Mouse (Mus musculus) testis, adult 2 months (tissue): ENCODE results near the gene Plekhg3. TPM values are rescaled to one million over a fixed set of nuclear protein-coding genes. Genes with fewer than 3 reads are reported as not detected.

Experiments
- H3K27ac ChIP-seq: fragments of 200-500 bp; 2 replicates; pipeline ENCODE4 v1.5.1; 2012; ENCODE audit warnings: low read depth, low read length; ENCODE audit not compliant: control insufficient read depth, insufficient read depth
- H3K27me3 ChIP-seq: fragments of 200-500 bp; 2 replicates; pipeline ENCODE4 v1.6.1; 2012; ENCODE audit warnings: mild to moderate bottlenecking, low read length, moderate library complexity; ENCODE audit not compliant: control insufficient read depth, insufficient read depth
- H3K36me3 ChIP-seq: fragments of 200-500 bp; 2 replicates; pipeline ENCODE4 v1.6.1; 2012; ENCODE audit warnings: mild to moderate bottlenecking, low read length; ENCODE audit not compliant: control insufficient read depth, insufficient read depth
- H3K4me1 ChIP-seq: fragments of 200-500 bp; 2 replicates; pipeline ENCODE4 v1.6.1; 2012; ENCODE audit warnings: low read length; ENCODE audit not compliant: control insufficient read depth, insufficient read depth
- H3K4me3 ChIP-seq: fragments of 200-500 bp; 2 replicates; pipeline ENCODE4 v1.5.1; 2012; ENCODE audit warnings: low read depth, mild to moderate bottlenecking, low read length, moderate library complexity, mixed read lengths; ENCODE audit not compliant: control insufficient read depth
- CTCF ChIP-seq: fragments of 200-500 bp; IDR thresholded peaks from 2 replicates; pipeline ENCODE4 v1.5.1; 2012; ENCODE audit warnings: low read depth, mild to moderate bottlenecking, inconsistent platforms, low read length, moderate library complexity; ENCODE audit not compliant: control insufficient read depth, insufficient read depth, insufficient replicate concordance
- POLR2A ChIP-seq: fragments of 200-500 bp; IDR thresholded peaks from 2 replicates; pipeline ENCODE4 v1.6.1; 2012; ENCODE audit warnings: low read depth, mild to moderate bottlenecking, inconsistent platforms, low read length, moderate library complexity; ENCODE audit not compliant: control insufficient read depth
- polyA plus RNA-seq: library from polyadenylated mRNA; depleted of rRNA; stranded (reverse); fragments of >200 nt; gene quantifications from 2 replicates; pipeline ENCODE4 v1.2.3, GENCODE M21; 2012

Plekhg3 gene
- polyA plus RNA-seq, 1 experiment, result 2.2 TPM

DNA sequence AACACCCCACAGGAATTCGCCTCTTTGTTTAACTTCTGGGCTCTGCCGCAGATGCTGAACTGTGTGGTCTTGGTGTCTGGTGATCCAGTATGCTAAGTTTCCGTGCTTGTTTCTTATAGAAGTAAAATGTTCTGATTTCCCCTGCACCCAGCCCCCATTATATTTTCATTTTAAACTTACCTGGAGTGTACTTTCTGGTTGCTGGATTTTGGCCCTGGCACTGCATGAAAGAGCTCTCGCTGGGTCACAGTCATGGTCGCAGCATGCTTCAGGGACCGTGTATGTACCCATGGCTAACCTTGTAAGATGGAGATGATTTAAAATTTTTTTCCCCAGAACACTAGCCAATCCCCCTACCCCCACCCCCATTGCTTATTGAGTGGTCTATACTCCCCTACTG lies 11.2 kb downstream of the Plekhg3 start:
- H3K4me3 ChIP-seq, result peak overlapping the region; percentile 57
- no peak overlapping the region for H3K27ac ChIP-seq

DNA sequence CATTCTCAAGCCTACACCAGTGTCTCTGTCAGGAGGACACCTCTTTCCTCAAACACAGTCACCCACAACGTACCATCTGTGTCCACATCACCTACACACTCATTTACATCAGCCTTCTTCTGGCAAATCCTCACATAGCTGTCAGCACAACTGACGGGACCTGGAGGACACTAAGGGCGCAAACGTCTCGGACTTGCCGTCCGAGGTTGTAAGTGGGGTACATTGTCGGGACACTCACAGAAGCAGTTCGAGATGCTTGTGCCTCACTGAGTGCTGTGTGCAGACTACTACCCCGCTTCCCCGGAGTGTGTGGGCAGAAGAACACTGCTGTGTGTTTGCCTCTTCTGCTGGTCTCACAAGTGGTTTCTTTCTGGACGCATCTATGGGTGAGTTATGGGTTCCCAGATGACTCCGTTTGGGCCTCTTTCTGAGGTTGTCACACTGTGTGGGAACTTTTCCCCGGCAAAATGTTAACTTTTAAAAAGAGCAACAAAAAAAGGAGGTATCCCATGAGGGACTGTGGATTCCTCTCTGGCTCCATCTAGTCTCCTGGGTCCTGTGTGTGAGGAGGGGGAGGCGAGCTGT lies 15.2 kb downstream of the Plekhg3 start:
- H3K36me3 ChIP-seq, result no peaks in the 10 kb centered on the region
- TF ChIP-seq CTCF, result no peak
- peaks cover 9% of the 10 kb centered on the region for H3K4me1 ChIP-seq
- no peak overlapping the region for H3K4me3 ChIP-seq
- no peak overlapping the region for H3K27ac ChIP-seq
- no peaks in the 10 kb centered on the region for H3K27me3 ChIP-seq

More for the DNA sequence above, 11.2 kb downstream of the Plekhg3 start:
- peaks cover 10% of the 10 kb centered on the region for H3K4me1 ChIP-seq
- H3K27me3 ChIP-seq, result no peaks in the 10 kb centered on the region
- H3K36me3 ChIP-seq, result no peaks in the 10 kb centered on the region
- TF ChIP-seq CTCF, result no peak
- TF ChIP-seq POLR2A, result no peak

DNA sequence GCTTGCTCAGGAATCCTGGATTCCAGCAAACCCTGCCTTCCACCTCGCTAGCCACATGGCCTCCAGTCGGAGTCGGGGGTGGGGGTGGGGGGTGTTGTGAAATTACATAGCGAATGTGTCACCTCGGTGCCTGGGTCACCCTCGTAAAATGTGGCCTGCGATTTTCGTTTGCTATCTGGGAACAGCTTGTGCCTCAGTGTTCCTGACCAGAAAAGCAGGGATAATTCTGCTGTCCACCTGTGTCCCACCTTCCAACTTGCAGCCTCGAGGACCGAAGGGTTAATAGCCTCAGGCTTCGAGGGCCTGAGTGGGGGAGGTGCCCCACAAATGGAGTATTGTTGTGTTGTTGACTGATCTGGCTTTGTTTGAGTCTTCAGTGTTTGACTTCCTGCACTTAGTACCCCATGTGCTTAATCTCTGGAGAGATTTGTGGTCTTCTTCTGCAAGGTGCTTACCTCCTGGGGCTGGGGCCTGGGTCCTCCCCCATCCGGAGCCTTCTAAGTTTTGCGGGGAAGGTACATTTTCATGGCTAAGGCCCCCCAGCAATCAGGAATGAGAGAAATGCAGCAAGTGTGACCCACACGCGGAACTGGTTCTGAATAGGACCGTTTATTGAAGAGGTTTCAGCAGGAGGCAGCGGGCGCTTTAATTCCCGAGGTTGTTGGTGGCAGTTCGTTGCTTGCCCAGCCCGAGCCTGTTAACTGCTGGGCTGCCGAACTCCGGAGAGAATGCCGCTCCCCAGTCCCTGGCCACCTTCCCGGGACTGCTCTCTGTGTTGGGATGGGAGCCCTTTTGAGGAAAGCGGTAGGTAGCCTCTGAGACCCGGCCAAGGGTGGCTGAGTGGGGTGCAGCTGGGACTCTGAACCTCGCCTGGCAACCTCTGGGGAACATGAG lies 15.9 kb downstream of the Plekhg3 start:
- no peaks in the 10 kb centered on the region for H3K27me3 ChIP-seq
- no peaks in the 10 kb centered on the region for H3K36me3 ChIP-seq
- H3K4me1 ChIP-seq, result peaks cover 3% of the 10 kb centered on the region
- no peak overlapping the region for H3K4me3 ChIP-seq
- H3K27ac ChIP-seq, result no peak overlapping the region
- TF ChIP-seq POLR2A (no peak), CTCF (no peak)

DNA sequence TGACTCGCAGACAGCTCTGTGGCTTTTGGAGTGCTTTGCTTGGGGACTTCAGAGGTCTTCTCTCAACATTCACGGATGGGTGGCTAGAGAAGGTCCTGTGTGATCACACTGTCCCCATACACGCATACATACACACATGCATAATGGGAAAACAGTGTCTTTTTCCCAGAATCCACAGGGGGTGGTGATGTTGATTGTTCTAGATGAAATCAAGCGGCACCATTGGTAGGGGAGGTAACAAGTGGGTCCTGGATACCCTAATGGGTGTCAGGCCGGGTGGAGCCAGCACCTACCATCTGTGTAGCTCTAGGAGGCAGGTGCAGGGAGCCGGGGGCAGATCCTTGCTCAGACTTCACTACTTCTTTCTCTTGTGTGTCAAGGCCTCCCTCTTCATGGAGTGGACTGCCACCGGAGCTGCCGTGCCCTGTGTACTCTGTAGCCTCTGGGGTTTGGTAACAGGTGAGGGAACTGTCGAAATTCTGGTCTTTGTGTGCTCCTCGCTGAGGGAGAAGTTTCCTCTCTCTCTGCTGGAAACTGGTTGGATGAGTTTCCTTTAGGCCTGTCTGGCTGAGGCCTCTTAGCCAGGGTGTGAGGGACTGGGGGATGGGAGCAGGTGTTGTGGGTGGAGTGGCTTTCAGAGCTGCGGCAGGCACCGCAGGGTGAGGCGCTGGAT lies 16.9 kb downstream of the Plekhg3 start:
- TF ChIP-seq POLR2A, result no peak
- TF ChIP-seq CTCF, result no peak
- H3K27me3 ChIP-seq, result no peaks in the 10 kb centered on the region
- H3K36me3 ChIP-seq, result no peaks in the 10 kb centered on the region
- H3K4me1 ChIP-seq, result no peaks in the 10 kb centered on the region; the same call in 1 of the 2 replicates
- H3K27ac ChIP-seq, result no peak overlapping the region
- H3K4me3 ChIP-seq, result no peak overlapping the region

DNA sequence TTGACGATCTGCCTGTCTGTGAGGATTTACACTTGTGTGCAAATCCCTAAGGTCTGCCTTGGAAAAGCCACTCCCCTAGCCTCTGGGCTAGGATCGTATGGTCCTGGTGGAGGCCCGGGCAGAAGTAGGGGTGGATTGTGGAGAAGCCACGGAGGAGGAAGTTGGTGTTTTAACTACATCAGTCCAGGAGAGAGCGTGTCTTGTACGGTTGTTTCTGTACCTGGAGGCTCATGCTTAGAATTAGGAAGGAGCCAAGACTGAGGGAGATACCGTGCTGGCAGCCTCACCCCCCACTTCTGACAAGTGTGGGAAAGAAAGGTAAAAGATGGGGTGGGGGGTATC lies 17.4 kb downstream of the Plekhg3 start:
- no peak for TF ChIP-seq CTCF
- no peak for TF ChIP-seq POLR2A
- Histone ChIP-seq H3K27ac (no peak overlapping the region), H3K4me1 (no peaks in the 10 kb centered on the region; the same call in 1 of the 2 replicates), H3K27me3 (no peaks in the 10 kb centered on the region), H3K4me3 (no peak overlapping the region), H3K36me3 (no peaks in the 10 kb centered on the region)

DNA sequence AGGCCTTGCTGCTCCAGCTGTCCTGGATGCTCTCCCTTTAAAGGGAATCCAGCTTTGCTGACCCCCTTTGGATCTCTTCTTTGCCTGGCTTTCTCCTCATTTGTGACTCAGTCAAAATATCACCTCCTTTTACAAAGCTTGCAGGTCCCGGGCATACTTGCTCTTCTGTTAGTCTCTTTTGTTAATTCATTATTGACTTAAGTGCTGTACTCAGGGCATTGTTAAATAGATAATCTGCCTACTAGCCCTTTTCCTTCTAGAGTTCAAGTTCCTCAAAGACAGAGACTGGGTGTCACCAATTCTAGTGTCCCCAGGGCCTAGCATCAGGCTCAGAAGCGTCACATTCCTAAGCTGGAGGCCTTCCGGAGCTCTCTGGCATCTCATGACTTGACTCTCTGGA lies 18.5 kb downstream of the Plekhg3 start:
- Histone ChIP-seq H3K27ac (no peak overlapping the region), H3K4me3 (no peak overlapping the region), H3K36me3 (no peaks in the 10 kb centered on the region), H3K4me1 (peaks cover 4% of the 10 kb centered on the region), H3K27me3 (no peaks in the 10 kb centered on the region)
- TF ChIP-seq CTCF (no peak), POLR2A (no peak)

DNA sequence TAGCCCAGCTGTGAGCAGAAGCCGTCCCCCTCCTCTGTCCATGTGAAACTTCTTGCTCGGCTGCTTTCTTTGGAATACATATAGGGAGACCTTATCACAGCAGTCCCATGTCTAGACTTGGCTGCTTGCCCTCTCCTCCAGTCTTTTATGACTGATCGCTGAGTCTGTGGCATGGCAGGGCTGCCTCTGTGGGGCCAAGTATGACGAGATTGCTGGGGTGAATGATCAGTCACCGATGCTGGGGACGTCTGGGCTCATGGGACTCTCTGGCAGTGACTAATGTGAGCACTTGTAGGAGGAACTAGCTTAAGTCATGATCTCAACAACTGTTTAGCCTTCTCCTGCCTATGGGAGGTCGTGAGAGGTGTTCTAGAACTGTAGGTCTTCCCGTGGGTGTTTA lies 21.6 kb downstream of the Plekhg3 start:
- Histone ChIP-seq H3K4me3 (no peak overlapping the region), H3K27ac (peak overlapping the region; percentile 66), H3K27me3 (no peaks in the 10 kb centered on the region), H3K36me3 (no peaks in the 10 kb centered on the region), H3K4me1 (peaks cover 4% of the 10 kb centered on the region)
- no peak for TF ChIP-seq CTCF
- no peak for TF ChIP-seq POLR2A
